Mouse (Mus musculus) thymus, adult 2 months (tissue): Measurements from ENCODE around the gene Sphkap.

Source experiments
- CTCF ChIP-seq: fragments of 200-500 bp; IDR thresholded peaks from 2 replicates; pipeline ENCODE4 v1.5.1; 2012; ENCODE audit warnings: mild to moderate bottlenecking, control low read depth, low read length, moderate library complexity, borderline replicate concordance; ENCODE audit not compliant: control insufficient read depth, poor library complexity, insufficient read depth; ENCODE audit errors: extremely low read depth
- POLR2A ChIP-seq: fragments of 200-500 bp; IDR thresholded peaks from 2 replicates; pipeline ENCODE4 v1.6.1; 2012; ENCODE audit warnings: mild to moderate bottlenecking, low read length, control low read depth, moderate library complexity; ENCODE audit not compliant: control insufficient read depth, poor library complexity, insufficient read depth; ENCODE audit errors: extremely low read depth

GRCm38 (mm10) chr1:83362168-83362567, 45.8 kb downstream of the Sphkap start:
- TF ChIP-seq POLR2A (no peak), CTCF (no peak)
